Mouse (Mus musculus): ENCODE results near the gene Asic2. TPM values are rescaled to one million over a fixed set of nuclear protein-coding genes. Genes with fewer than 3 reads are reported as not detected.

The Asic2 gene
- total and polyA plus RNA-seq, 2 experiments from 2014 or later: 19.8 to 60.2 TPM

- ATAC-seq (ENCODE audit: low FRiP score) (no peak), DNase-seq (ENCODE audit: low spot score) (no peak)
- no peaks in the 10 kb centered on the region for H3K9me3 ChIP-seq (ENCODE audit: low read length)
- H3K4me1 ChIP-seq (ENCODE audit: insufficient read depth, low read length): no peaks in the 10 kb centered on the region
- H3K27ac ChIP-seq (ENCODE audit: low read depth, low read length): no peak overlapping the region
- WGBS: 70% methylated on average over 3 of the region's 3 CpGs
- H3K27me3 ChIP-seq (ENCODE audit: insufficient read depth, low read length): no peaks in the 10 kb centered on the region
- TF ChIP-seq CTCF (IDR thresholded peaks at IDR 0.05): no peak
- no peak overlapping the region for H3K4me3 ChIP-seq (ENCODE audit: low read depth, low read length)
- H3K9ac ChIP-seq (replicated peaks; ENCODE audit: low read length, poor library complexity, severe bottlenecking): no peak overlapping the region
- H3K4me2 ChIP-seq (ENCODE audit: low read depth, low read length, poor library complexity, severe bottlenecking): no peak overlapping the region
- H3K36me3 ChIP-seq (ENCODE audit: insufficient read depth, low read length): no peaks in the 10 kb centered on the region
Measured at GRCm38 (mm10) chr11:81079237-81079636, 889.0 kb downstream of the Asic2 start.

GRCm38 (mm10) chr11:81071836-81072235 is 896.4 kb downstream of the Asic2 start:
- H3K9me3 ChIP-seq (ENCODE audit: low read length): no peaks in the 10 kb centered on the region
- no peaks in the 10 kb centered on the region for H3K27me3 ChIP-seq (ENCODE audit: insufficient read depth, low read length)
- DNase-seq (ENCODE audit: low spot score) (no peak), ATAC-seq (ENCODE audit: low FRiP score) (no peak)
- no peaks in the 10 kb centered on the region for H3K4me1 ChIP-seq (ENCODE audit: insufficient read depth, low read length)
- no peaks in the 10 kb centered on the region for H3K36me3 ChIP-seq (ENCODE audit: insufficient read depth, low read length)
- no peak overlapping the region for H3K9ac ChIP-seq (replicated peaks; ENCODE audit: low read length, poor library complexity, severe bottlenecking)
- H3K4me3 ChIP-seq (ENCODE audit: low read depth, low read length): no peak overlapping the region
- TF ChIP-seq CTCF (IDR thresholded peaks at IDR 0.05): no peak
- H3K4me2 ChIP-seq (ENCODE audit: low read depth, low read length, poor library complexity, severe bottlenecking): no peak overlapping the region
- 81% methylated on average over 4 of the region's 4 CpGs for WGBS
- H3K27ac ChIP-seq (ENCODE audit: low read depth, low read length): no peak overlapping the region

- no peak for TF ChIP-seq CTCF (IDR thresholded peaks at IDR 0.05)
- H3K36me3 ChIP-seq (ENCODE audit: insufficient read depth, low read length): no peaks in the 10 kb centered on the region
- no peak overlapping the region for H3K9ac ChIP-seq (replicated peaks; ENCODE audit: low read length, poor library complexity, severe bottlenecking)
- no peak overlapping the region for H3K4me2 ChIP-seq (ENCODE audit: low read depth, low read length, poor library complexity, severe bottlenecking)
- ATAC-seq (ENCODE audit: low FRiP score): no peak
- H3K4me1 ChIP-seq (ENCODE audit: insufficient read depth, low read length): no peaks in the 10 kb centered on the region
- WGBS: 86% methylated on average over 11 of the region's 11 CpGs
- H3K4me3 ChIP-seq (ENCODE audit: low read depth, low read length): no peak overlapping the region
- H3K27ac ChIP-seq (ENCODE audit: low read depth, low read length): no peak overlapping the region
- no peaks in the 10 kb centered on the region for H3K27me3 ChIP-seq (ENCODE audit: insufficient read depth, low read length)
- no peaks in the 10 kb centered on the region for H3K9me3 ChIP-seq (ENCODE audit: low read length)
- DNase-seq (ENCODE audit: low spot score): no peak
Measured at GRCm38 (mm10) chr11:81065386-81065785, 902.9 kb downstream of the Asic2 start.

GRCm38 (mm10) chr11:81064006-81064405 is 904.3 kb downstream of the Asic2 start:
- 82% methylated on average over 2 of the region's 2 CpGs for WGBS
- TF ChIP-seq CTCF (IDR thresholded peaks at IDR 0.05): no peak

GRCm38 (mm10) chr11:81060077-81060476 is 908.2 kb downstream of the Asic2 start:
- no peak for TF ChIP-seq CTCF (IDR thresholded peaks at IDR 0.05)
- 83% methylated on average over 2 of the region's 2 CpGs for WGBS

More at GRCm38 (mm10) chr11:81064006-81064405, 904.3 kb downstream of the Asic2 start:
- H3K9ac ChIP-seq (replicated peaks; ENCODE audit: low read length, poor library complexity, severe bottlenecking): no peak overlapping the region
- no peak overlapping the region for H3K4me3 ChIP-seq (ENCODE audit: low read depth, low read length)
- no peak overlapping the region for H3K27ac ChIP-seq (ENCODE audit: low read depth, low read length)
- no peak for DNase-seq (ENCODE audit: low spot score)
- H3K27me3 ChIP-seq (ENCODE audit: insufficient read depth, low read length): no peaks in the 10 kb centered on the region
- H3K9me3 ChIP-seq (ENCODE audit: low read length): no peaks in the 10 kb centered on the region
- H3K4me2 ChIP-seq (ENCODE audit: low read depth, low read length, poor library complexity, severe bottlenecking): no peak overlapping the region
- ATAC-seq (ENCODE audit: low FRiP score): no peak
- no peaks in the 10 kb centered on the region for H3K4me1 ChIP-seq (ENCODE audit: insufficient read depth, low read length)
- H3K36me3 ChIP-seq (ENCODE audit: insufficient read depth, low read length): no peaks in the 10 kb centered on the region

GRCm38 (mm10) chr11:81059546-81059945 is 908.7 kb downstream of the Asic2 start:
- H3K9ac ChIP-seq (replicated peaks; ENCODE audit: low read length, poor library complexity, severe bottlenecking): no peak overlapping the region
- no peaks in the 10 kb centered on the region for H3K27me3 ChIP-seq (ENCODE audit: insufficient read depth, low read length)
- DNase-seq (ENCODE audit: low spot score) (no peak), ATAC-seq (ENCODE audit: low FRiP score) (no peak)
- H3K4me3 ChIP-seq (ENCODE audit: low read depth, low read length): no peak overlapping the region
- H3K36me3 ChIP-seq (ENCODE audit: insufficient read depth, low read length): no peaks in the 10 kb centered on the region
- H3K4me1 ChIP-seq (ENCODE audit: insufficient read depth, low read length): no peaks in the 10 kb centered on the region
- H3K27ac ChIP-seq (ENCODE audit: low read depth, low read length): no peak overlapping the region
- H3K4me2 ChIP-seq (ENCODE audit: low read depth, low read length, poor library complexity, severe bottlenecking): no peak overlapping the region
- no peaks in the 10 kb centered on the region for H3K9me3 ChIP-seq (ENCODE audit: low read length)
- WGBS: 92% methylated on average over 9 of the region's 9 CpGs
- TF ChIP-seq CTCF (IDR thresholded peaks at IDR 0.05): no peak

More at GRCm38 (mm10) chr11:81060077-81060476, 908.2 kb downstream of the Asic2 start:
- Histone ChIP-seq H3K9me3 (ENCODE audit: low read length) (no peaks in the 10 kb centered on the region), H3K27ac (ENCODE audit: low read depth, low read length) (no peak overlapping the region), H3K4me2 (ENCODE audit: low read depth, low read length, poor library complexity, severe bottlenecking) (no peak overlapping the region), H3K36me3 (ENCODE audit: insufficient read depth, low read length) (no peaks in the 10 kb centered on the region), H3K4me1 (ENCODE audit: insufficient read depth, low read length) (no peaks in the 10 kb centered on the region), H3K27me3 (ENCODE audit: insufficient read depth, low read length) (no peaks in the 10 kb centered on the region), H3K9ac (replicated peaks; ENCODE audit: low read length, poor library complexity, severe bottlenecking) (no peak overlapping the region), H3K4me3 (ENCODE audit: low read depth, low read length) (no peak overlapping the region)
- ATAC-seq (ENCODE audit: low FRiP score) (no peak), DNase-seq (ENCODE audit: low spot score) (no peak)

Measured in midbrain, postnatal 0 days (tissue).